Mouse (Mus musculus) layer of hippocampus, postnatal 14 days (tissue): ENCODE results near the gene Mtmr4. TPM values are rescaled to one million over a fixed set of nuclear protein-coding genes. Genes with fewer than 3 reads are reported as not detected.

ENCODE experiments used
- total RNA-seq, 2 experiments: library from RNA; stranded (reverse); gene quantifications; 2 replicates each; pipeline ENCODE4 v1.2.3; 2021

Gene Mtmr4
- total RNA-seq, 2 experiments from 2014 or later, result 80.4 to 95.4 TPM

Other genes with a start within 250 kb of the Mtmr4 start
- gene Ppm1e, start 233.1 kb upstream of the Mtmr4 start, total RNA-seq, result 100 to 1,000 TPM; 303 to 329 TPM
- gene Rad51c, start 187.2 kb upstream of the Mtmr4 start, total RNA-seq, result 1 to 10 TPM; 3.9 to 4.4 TPM
- under 1 TPM; 0.12 to 0.51 TPM for gene Tex14, start 187.1 kb upstream of the Mtmr4 start, total RNA-seq
- not detected for gene Gm11492, start 25.5 kb upstream of the Mtmr4 start, total RNA-seq
- gene Sept4, start 23.3 kb upstream of the Mtmr4 start, total RNA-seq, result 100 to 1,000 TPM in 1 of 2 experiments, 10 to 100 TPM in 1; 98.9 to 116 TPM
- under 1 TPM; 0.43 to 0.60 TPM for gene Hsf5, start 25.0 kb downstream of the Mtmr4 start, total RNA-seq
- 1 to 10 TPM; 2.5 to 4.1 TPM for gene Rnf43, start 70.6 kb downstream of the Mtmr4 start, total RNA-seq
- 10 to 100 TPM; 60.6 to 63.4 TPM for gene Supt4a, start 145.4 kb downstream of the Mtmr4 start, total RNA-seq
- 100 to 1,000 TPM; 144 to 163 TPM for gene Tspoap1, start 168.4 kb downstream of the Mtmr4 start, total RNA-seq
- gene Mpo, start 201.4 kb downstream of the Mtmr4 start, total RNA-seq, result under 1 TPM; 0.14 to 0.52 TPM
- under 1 TPM; 0.35 to 0.62 TPM for gene Lpo, start 236.1 kb downstream of the Mtmr4 start, total RNA-seq